Mouse (Mus musculus): ENCODE results near the gene Prkcz. TPM values are rescaled to one million over a fixed set of nuclear protein-coding genes. Genes with fewer than 3 reads are reported as not detected.
A peak's percentile ranks its signal among the peaks of the same experiment; 100 is the strongest.

The Prkcz gene
- polyA plus RNA-seq, 1 experiment from 2014 or later, result 13.6 TPM

DNA sequence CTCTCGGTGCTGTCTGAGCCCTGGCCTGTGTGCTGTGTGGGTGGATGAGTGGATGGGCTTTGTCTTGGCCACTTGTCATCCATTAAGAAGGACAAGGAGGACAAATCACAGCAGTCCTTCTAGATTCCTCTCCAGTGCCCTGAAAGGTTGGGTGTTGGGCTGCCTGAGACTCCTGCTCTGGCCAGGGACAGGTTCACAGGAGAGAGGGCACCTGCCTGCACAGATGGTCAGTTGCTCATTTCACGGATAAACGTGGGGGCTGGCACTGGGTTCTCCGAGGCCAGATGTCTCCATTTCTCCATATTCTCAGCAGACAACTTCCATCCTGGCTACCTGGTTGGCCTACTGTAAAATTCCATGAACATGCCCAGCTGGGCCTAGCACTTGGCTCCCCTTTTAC, 62.3 kb downstream of the Prkcz start:
- no peak for DNase-seq (ENCODE audit: low spot score)
- peaks cover 6% of the 10 kb centered on the region for H3K4me1 ChIP-seq
- H3K4me3 ChIP-seq, result no peak overlapping the region
- H3K27ac ChIP-seq (replicated peaks), result no peak overlapping the region
- no peaks in the 10 kb centered on the region for H3K36me3 ChIP-seq
- H3K9me3 ChIP-seq (replicated peaks), result no peaks in the 10 kb centered on the region
- no peaks in the 10 kb centered on the region for H3K27me3 ChIP-seq (ENCODE audit: low read depth, poor library complexity, severe bottlenecking)
- WGBS, result 94% methylated on average over 4 of the region's 4 CpGs

DNA sequence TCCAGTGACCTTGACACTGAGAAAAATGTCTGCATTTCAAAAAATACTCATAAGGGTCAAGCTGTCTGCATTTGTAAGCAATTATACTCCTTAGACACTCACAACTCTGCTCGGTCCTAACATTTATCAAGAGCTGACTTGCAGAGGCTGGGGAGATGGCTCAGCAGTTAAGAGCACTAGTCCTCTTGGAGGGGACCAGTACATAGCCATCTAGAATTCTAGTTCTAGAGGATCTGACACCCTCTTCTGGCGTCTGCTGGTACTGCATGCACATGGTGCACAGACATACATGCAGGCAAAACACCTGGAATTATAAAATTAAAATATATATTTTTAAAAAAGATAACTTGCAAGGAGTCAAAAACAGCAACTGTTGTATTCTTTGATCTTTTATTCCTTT, 64.1 kb downstream of the Prkcz start:
- DNase-seq (ENCODE audit: low spot score), result peak; percentile 32
- Histone ChIP-seq H3K36me3 (no peaks in the 10 kb centered on the region), H3K27me3 (ENCODE audit: low read depth, poor library complexity, severe bottlenecking) (no peaks in the 10 kb centered on the region), H3K27ac (replicated peaks) (no peak overlapping the region), H3K4me3 (no peak overlapping the region), H3K4me1 (peaks cover 6% of the 10 kb centered on the region), H3K9me3 (replicated peaks) (no peaks in the 10 kb centered on the region)
- WGBS, result 56% methylated on average over 2 of the region's 2 CpGs

GRCm38 (mm10) chr4:155295996-155296395, 65.2 kb downstream of the Prkcz start:
- DNase-seq (ENCODE audit: low spot score), result no peak
- Histone ChIP-seq H3K4me3 (no peak overlapping the region), H3K27ac (replicated peaks) (no peak overlapping the region), H3K9me3 (replicated peaks) (no peaks in the 10 kb centered on the region), H3K4me1 (peaks cover 6% of the 10 kb centered on the region), H3K27me3 (ENCODE audit: low read depth, poor library complexity, severe bottlenecking) (no peaks in the 10 kb centered on the region), H3K36me3 (no peaks in the 10 kb centered on the region)
- 83% methylated on average over 4 of the region's 4 CpGs for WGBS

DNA sequence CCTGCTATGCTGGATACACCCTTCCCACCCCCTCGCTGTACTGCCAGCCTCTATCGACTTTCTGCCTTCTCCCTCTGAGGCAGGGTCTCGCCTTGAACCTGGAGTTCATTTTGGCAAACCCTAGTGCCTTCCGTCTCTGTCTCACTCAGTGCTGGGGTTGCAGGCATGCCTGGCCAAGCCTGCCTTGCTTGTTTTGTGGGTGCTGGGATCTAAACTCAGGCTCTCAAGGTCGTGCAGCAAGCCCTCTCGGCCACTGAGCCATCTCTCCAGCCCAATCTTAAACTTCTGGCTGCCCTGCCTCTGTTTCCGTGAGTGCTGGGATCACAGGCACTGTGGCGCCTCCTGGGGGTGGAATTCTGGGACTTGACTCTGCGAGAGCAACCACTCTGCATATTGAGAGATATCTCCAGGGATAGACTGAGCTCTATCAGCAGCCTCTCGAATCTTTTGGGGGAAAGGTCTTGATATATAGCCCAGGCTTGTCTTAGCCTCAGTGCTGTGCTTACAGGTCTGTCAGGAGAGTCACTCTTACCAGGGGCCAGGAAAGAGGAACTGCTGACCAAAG, 66.1 kb downstream of the Prkcz start:
- H3K27ac ChIP-seq (replicated peaks), result no peak overlapping the region
- WGBS, result 80% methylated on average over 10 of the region's 10 CpGs
- H3K4me3 ChIP-seq, result no peak overlapping the region
- no peak for DNase-seq (ENCODE audit: low spot score)
- no peaks in the 10 kb centered on the region for H3K9me3 ChIP-seq (replicated peaks)
- no peaks in the 10 kb centered on the region for H3K27me3 ChIP-seq (ENCODE audit: low read depth, poor library complexity, severe bottlenecking)
- no peaks in the 10 kb centered on the region for H3K36me3 ChIP-seq
- H3K4me1 ChIP-seq, result peaks cover 2% of the 10 kb centered on the region

GRCm38 (mm10) chr4:155294381-155294780, 66.8 kb downstream of the Prkcz start:
- WGBS, result 92% methylated on average over 14 of the region's 14 CpGs
- no peaks in the 10 kb centered on the region for H3K36me3 ChIP-seq
- no peak overlapping the region for H3K27ac ChIP-seq (replicated peaks)
- no peak overlapping the region for H3K4me3 ChIP-seq
- H3K4me1 ChIP-seq, result no peaks in the 10 kb centered on the region
- DNase-seq (ENCODE audit: low spot score), result no peak
- H3K9me3 ChIP-seq (replicated peaks), result no peaks in the 10 kb centered on the region
- no peaks in the 10 kb centered on the region for H3K27me3 ChIP-seq (ENCODE audit: low read depth, poor library complexity, severe bottlenecking)

DNA sequence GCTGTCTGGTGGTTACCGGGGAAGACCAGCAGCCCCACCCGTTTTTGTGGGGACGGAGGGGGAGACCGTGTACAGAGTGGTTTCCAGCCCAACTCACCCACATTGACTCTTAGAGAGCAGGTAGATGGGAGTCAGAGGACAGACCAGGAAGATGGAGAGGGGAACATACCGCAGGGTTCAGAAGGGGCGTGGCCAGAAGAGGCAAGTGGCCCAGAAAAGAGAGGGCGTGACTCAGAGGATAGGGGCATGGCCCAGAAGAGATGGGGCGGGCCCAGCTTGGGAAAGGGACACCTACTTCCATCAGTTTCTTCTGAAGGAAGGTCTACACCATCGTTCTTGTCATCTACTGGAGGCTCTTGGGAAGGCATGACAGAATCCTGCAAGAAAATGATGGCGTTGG, 68.3 kb downstream of the Prkcz start:
- no peaks in the 10 kb centered on the region for H3K9me3 ChIP-seq (replicated peaks)
- no peak overlapping the region for H3K4me3 ChIP-seq
- H3K4me1 ChIP-seq, result no peaks in the 10 kb centered on the region
- H3K36me3 ChIP-seq, result no peaks in the 10 kb centered on the region
- no peak overlapping the region for H3K27ac ChIP-seq (replicated peaks)
- WGBS, result 90% methylated on average over 10 of the region's 10 CpGs
- DNase-seq (ENCODE audit: low spot score), result no peak
- H3K27me3 ChIP-seq (ENCODE audit: low read depth, poor library complexity, severe bottlenecking), result no peaks in the 10 kb centered on the region

GRCm38 (mm10) chr4:155290045-155290444, 71.1 kb downstream of the Prkcz start:
- no peak for DNase-seq (ENCODE audit: low spot score)
- H3K27ac ChIP-seq (replicated peaks), result 0 out of 2 replicates have a peak overlapping the region, but pooled peaks have one; percentile 38
- 93% methylated on average over 7 of the region's 7 CpGs for WGBS

DNA sequence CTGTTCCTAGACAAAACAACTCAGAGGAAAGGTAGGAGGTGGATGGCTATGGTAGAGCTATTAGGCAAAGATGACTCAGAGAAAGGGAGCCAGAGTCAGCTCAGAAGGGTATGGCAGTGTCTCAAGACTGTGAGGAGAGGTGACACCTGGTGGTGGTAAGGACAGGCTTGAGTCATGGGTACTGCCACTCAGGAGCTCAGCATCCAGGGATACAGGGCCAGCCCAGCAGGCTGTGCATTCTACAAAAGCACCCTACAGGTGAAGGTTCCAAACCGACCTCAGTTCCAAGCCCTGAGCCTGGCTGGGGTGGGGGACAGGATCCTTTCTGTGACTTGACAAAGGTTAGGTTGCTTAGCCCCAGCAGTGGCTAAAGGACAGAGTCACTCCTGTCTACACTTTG, 72.6 kb downstream of the Prkcz start:
- Histone ChIP-seq H3K27me3 (ENCODE audit: low read depth, poor library complexity, severe bottlenecking) (no peaks in the 10 kb centered on the region), H3K27ac (replicated peaks) (no peak overlapping the region), H3K9me3 (replicated peaks) (no peaks in the 10 kb centered on the region), H3K4me1 (peaks cover 10% of the 10 kb centered on the region; the same call in 1 of the 2 replicates), H3K4me3 (no peak overlapping the region), H3K36me3 (no peaks in the 10 kb centered on the region)
- no peak for DNase-seq (ENCODE audit: low spot score)
- 95% methylated on average over 1 of the region's 1 CpGs for WGBS

More at GRCm38 (mm10) chr4:155290045-155290444, 71.1 kb downstream of the Prkcz start:
- Histone ChIP-seq H3K4me1 (0 out of 2 replicates have a peak, but pooled peaks cover 2% of the 10 kb centered on the region), H3K36me3 (no peaks in the 10 kb centered on the region), H3K9me3 (replicated peaks) (no peaks in the 10 kb centered on the region), H3K27me3 (ENCODE audit: low read depth, poor library complexity, severe bottlenecking) (no peaks in the 10 kb centered on the region), H3K4me3 (no peak overlapping the region)

GRCm38 (mm10) chr4:155287713-155288112, 73.4 kb downstream of the Prkcz start:
- Histone ChIP-seq H3K36me3 (no peaks in the 10 kb centered on the region), H3K4me3 (no peak overlapping the region), H3K27ac (replicated peaks) (no peak overlapping the region), H3K27me3 (ENCODE audit: low read depth, poor library complexity, severe bottlenecking) (no peaks in the 10 kb centered on the region), H3K4me1 (peaks cover 18% of the 10 kb centered on the region), H3K9me3 (replicated peaks) (no peaks in the 10 kb centered on the region)
- no peak for DNase-seq (ENCODE audit: low spot score)
- 93% methylated on average over 11 of the region's 11 CpGs for WGBS

DNA sequence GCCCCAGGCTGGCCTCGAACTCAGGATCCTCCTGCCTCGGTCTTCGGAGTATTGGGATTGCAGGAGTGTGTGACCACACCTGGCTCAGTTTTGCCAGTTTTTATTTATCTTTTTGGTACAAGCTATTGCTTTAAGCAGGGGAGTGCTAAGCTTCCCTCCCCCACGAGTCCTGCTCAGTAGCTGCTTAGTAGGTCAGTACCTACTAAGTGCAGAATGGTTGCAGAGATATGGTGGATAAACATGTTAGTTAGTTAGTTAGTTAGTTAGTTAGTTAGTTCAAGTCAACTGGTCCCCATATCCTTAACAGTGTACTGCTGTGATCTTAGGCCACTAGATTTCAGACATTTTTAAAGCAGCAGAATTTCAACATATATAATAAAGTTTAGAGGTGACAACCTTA, 75.1 kb downstream of the Prkcz start:
- no peak overlapping the region for H3K4me3 ChIP-seq
- H3K4me1 ChIP-seq, result peaks cover 31% of the 10 kb centered on the region
- H3K9me3 ChIP-seq (replicated peaks), result no peaks in the 10 kb centered on the region
- DNase-seq (ENCODE audit: low spot score), result no peak
- 87% methylated on average over 4 of the region's 4 CpGs for WGBS
- H3K27me3 ChIP-seq (ENCODE audit: low read depth, poor library complexity, severe bottlenecking), result no peaks in the 10 kb centered on the region
- no peak overlapping the region for H3K27ac ChIP-seq (replicated peaks)
- H3K36me3 ChIP-seq, result no peaks in the 10 kb centered on the region

GRCm38 (mm10) chr4:155284521-155285379, 76.4 kb downstream of the Prkcz start:
- Histone ChIP-seq H3K36me3 (no peaks in the 10 kb centered on the region), H3K9me3 (replicated peaks) (no peaks in the 10 kb centered on the region), H3K4me1 (peaks cover 31% of the 10 kb centered on the region), H3K27me3 (ENCODE audit: low read depth, poor library complexity, severe bottlenecking) (no peaks in the 10 kb centered on the region), H3K4me3 (no peak overlapping the region), H3K27ac (replicated peaks) (0 out of 2 replicates have a peak overlapping the region, but pooled peaks have one; percentile 46)
- WGBS, result 70% methylated on average over 15 of the region's 15 CpGs
- no peak for DNase-seq (ENCODE audit: low spot score)

- Histone ChIP-seq H3K27me3 (ENCODE audit: low read depth, poor library complexity, severe bottlenecking) (no peaks in the 10 kb centered on the region), H3K4me1 (peaks cover 33% of the 10 kb centered on the region), H3K36me3 (no peaks in the 10 kb centered on the region), H3K27ac (replicated peaks) (peak overlapping the region; percentile 49), H3K4me3 (no peak overlapping the region), H3K9me3 (replicated peaks) (no peaks in the 10 kb centered on the region)
- DNase-seq (ENCODE audit: low spot score), result no peak
- WGBS, result 83% methylated on average over 9 of the region's 9 CpGs
Measured at GRCm38 (mm10) chr4:155283585-155283984, 77.6 kb downstream of the Prkcz start.

- Histone ChIP-seq H3K27ac (replicated peaks) (peak overlapping the region; percentile 49), H3K4me1 (peaks cover 38% of the 10 kb centered on the region), H3K36me3 (no peaks in the 10 kb centered on the region), H3K4me3 (no peak overlapping the region), H3K9me3 (replicated peaks) (no peaks in the 10 kb centered on the region), H3K27me3 (ENCODE audit: low read depth, poor library complexity, severe bottlenecking) (no peaks in the 10 kb centered on the region)
- WGBS, result 66% methylated on average over 11 of the region's 11 CpGs
- DNase-seq (ENCODE audit: low spot score), result peak; percentile 38
Measured at GRCm38 (mm10) chr4:155283001-155283503, 78.1 kb downstream of the Prkcz start.
